Mouse (Mus musculus) spleen, adult 2 months (tissue): Measurements from ENCODE around the gene Gm28043. TPM values are rescaled to one million over a fixed set of nuclear protein-coding genes. Genes with fewer than 3 reads are reported as not detected.
A peak's percentile ranks its signal among the peaks of the same experiment; 100 is the strongest.

Experiments
- DNase-seq, 2 experiments: peaks; one replicate each; pipeline versions ENCODE4 v3.0.0 to v3.0.0-alpha.2; 2012 to 2021; ENCODE audit warnings: low spot score in 2 of 2, low read depth in 1 of 2
- H3K27ac ChIP-seq: fragments of 200-500 bp; 2 replicates; pipeline ENCODE4 v1.5.1; 2012; ENCODE audit warnings: low read length, inconsistent platforms; ENCODE audit not compliant: insufficient read depth
- H3K27me3 ChIP-seq: fragments of 200-500 bp; 2 replicates; pipeline ENCODE4 v1.6.1; 2012; ENCODE audit warnings: mild to moderate bottlenecking, moderate library complexity, low read length, inconsistent platforms; ENCODE audit not compliant: control insufficient read depth, insufficient read depth
- H3K36me3 ChIP-seq: fragments of 200-500 bp; 2 replicates; pipeline ENCODE4 v1.6.1; 2012; ENCODE audit warnings: mild to moderate bottlenecking, low read length, inconsistent platforms; ENCODE audit not compliant: control insufficient read depth, insufficient read depth
- H3K4me1 ChIP-seq: fragments of 200-500 bp; 2 replicates; pipeline ENCODE4 v1.6.1; 2011; ENCODE audit warnings: inconsistent platforms; ENCODE audit not compliant: control insufficient read depth, insufficient read depth, insufficient read length
- H3K4me3 ChIP-seq: fragments of 200-500 bp; 2 replicates; pipeline ENCODE4 v1.5.1; 2011; ENCODE audit warnings: mild to moderate bottlenecking, inconsistent platforms; ENCODE audit not compliant: insufficient read depth, insufficient read length; ENCODE audit errors: extremely low read depth
- CTCF ChIP-seq: fragments of 200-500 bp; IDR thresholded peaks from 2 replicates; pipeline ENCODE4 v1.5.1; 2011; ENCODE audit warnings: mild to moderate bottlenecking, inconsistent platforms; ENCODE audit not compliant: insufficient read depth, insufficient read length, insufficient replicate concordance; ENCODE audit errors: extremely low read depth
- POLR2A ChIP-seq: fragments of 200-500 bp; IDR thresholded peaks from 2 replicates; pipeline ENCODE4 v1.6.1; 2011; ENCODE audit warnings: low read depth, low read length, inconsistent platforms
- WGBS: fragments of 180-500 bp; shearing (Covaris S2); methylation state at CpG from one replicate; pipeline ENCODE4 v1.1.7; 2018; 5-methylcytosine and 5-hydroxymethylcytosine counted together
- polyA plus RNA-seq: library from polyadenylated mRNA; depleted of rRNA; stranded (reverse); fragments of >200 nt; gene quantifications from 2 replicates; pipeline ENCODE4 v1.2.3, GENCODE M21; 2012

Gene Gm28043
- polyA plus RNA-seq, 1 experiment: 1.3 TPM

GRCm38 (mm10) chr17:29635492-29635891 is 20.8 kb downstream of the Gm28043 start:
- peaks cover 43% of the 10 kb centered on the region for H3K36me3 ChIP-seq
- H3K4me1 ChIP-seq: no peaks in the 10 kb centered on the region
- H3K27ac ChIP-seq: no peak overlapping the region
- TF ChIP-seq CTCF: no peak
- TF ChIP-seq POLR2A: no peak
- no peak overlapping the region for H3K4me3 ChIP-seq
- no peak for DNase-seq
- H3K27me3 ChIP-seq: no peaks in the 10 kb centered on the region
- WGBS: 93% methylated on average over 8 of the region's 8 CpGs

- H3K4me3 ChIP-seq: no peak overlapping the region
- peaks cover 48% of the 10 kb centered on the region for H3K36me3 ChIP-seq
- no peak overlapping the region for H3K27ac ChIP-seq
- DNase-seq: peak in 1 of 2 experiments; percentile 22
- H3K27me3 ChIP-seq: no peaks in the 10 kb centered on the region
- TF ChIP-seq POLR2A (no peak), CTCF (peak; percentile 43; the same call in 1 of the 2 replicates)
- WGBS: 81% methylated on average over 5 of the region's 5 CpGs
- H3K4me1 ChIP-seq: no peaks in the 10 kb centered on the region
Measured at GRCm38 (mm10) chr17:29636118-29636517, 21.4 kb downstream of the Gm28043 start.

GRCm38 (mm10) chr17:29637377-29637776 is 22.7 kb downstream of the Gm28043 start:
- H3K36me3 ChIP-seq: peaks cover 43% of the 10 kb centered on the region
- TF ChIP-seq POLR2A: no peak
- TF ChIP-seq CTCF: no peak
- DNase-seq: no peak
- no peaks in the 10 kb centered on the region for H3K27me3 ChIP-seq
- no peak overlapping the region for H3K27ac ChIP-seq
- 90% methylated on average over 4 of the region's 4 CpGs for WGBS
- no peaks in the 10 kb centered on the region for H3K4me1 ChIP-seq
- no peak overlapping the region for H3K4me3 ChIP-seq

- DNase-seq: peak in 1 of 2 experiments; percentile 30
- Histone ChIP-seq H3K27ac (no peak overlapping the region), H3K4me3 (no peak overlapping the region), H3K27me3 (no peaks in the 10 kb centered on the region), H3K4me1 (no peaks in the 10 kb centered on the region), H3K36me3 (peaks cover 40% of the 10 kb centered on the region)
- 76% methylated on average over 8 of the region's 8 CpGs for WGBS
- TF ChIP-seq POLR2A (no peak), CTCF (no peak)
Measured at GRCm38 (mm10) chr17:29637895-29638294, 23.2 kb downstream of the Gm28043 start.

- H3K4me3 ChIP-seq: no peak overlapping the region
- no peak for DNase-seq
- peaks cover 26% of the 10 kb centered on the region for H3K36me3 ChIP-seq
- no peak overlapping the region for H3K27ac ChIP-seq
- no peaks in the 10 kb centered on the region for H3K4me1 ChIP-seq
- H3K27me3 ChIP-seq: no peaks in the 10 kb centered on the region
- WGBS: 93% methylated on average over 11 of the region's 11 CpGs
- TF ChIP-seq CTCF (no peak), POLR2A (no peak)
Measured at GRCm38 (mm10) chr17:29640971-29641370, 26.3 kb downstream of the Gm28043 start.

GRCm38 (mm10) chr17:29642219-29642618 is 27.5 kb downstream of the Gm28043 start:
- no peaks in the 10 kb centered on the region for H3K4me1 ChIP-seq

GRCm38 (mm10) chr17:29658249-29658648 is 43.6 kb downstream of the Gm28043 start:
- TF ChIP-seq CTCF (no peak), POLR2A (no peak)
- Histone ChIP-seq H3K4me1 (peaks cover 2% of the 10 kb centered on the region; the same call in 1 of the 2 replicates), H3K27ac (no peak overlapping the region; the same call in 1 of the 2 replicates), H3K36me3 (0 out of 2 replicates have a peak, but pooled peaks cover 1% of the 10 kb centered on the region), H3K27me3 (no peaks in the 10 kb centered on the region; the same call in 1 of the 2 replicates), H3K4me3 (no peak overlapping the region)
- no peak for DNase-seq
- 88% methylated on average over 2 of the region's 2 CpGs for WGBS

More at GRCm38 (mm10) chr17:29642219-29642618, 27.5 kb downstream of the Gm28043 start:
- no peaks in the 10 kb centered on the region for H3K27me3 ChIP-seq
- H3K4me3 ChIP-seq: no peak overlapping the region
- WGBS: 86% methylated on average over 3 of the region's 3 CpGs
- no peak for DNase-seq
- TF ChIP-seq POLR2A (no peak), CTCF (no peak)
- no peak overlapping the region for H3K27ac ChIP-seq
- peaks cover 17% of the 10 kb centered on the region for H3K36me3 ChIP-seq
